Mouse (Mus musculus) kidney, adult 2 months (tissue): ENCODE results near the gene Gm11639.

Experiments used
- CTCF ChIP-seq: fragments of 200-500 bp; conservative IDR thresholded peaks from 2 replicates; pipeline ENCODE4 v1.5.1; 2011; ENCODE audit warnings: low read depth, mild to moderate bottlenecking, control low read depth, low read length, moderate library complexity, mixed read lengths; ENCODE audit not compliant: insufficient read depth, insufficient read length
- POLR2A ChIP-seq: fragments of 200-500 bp; IDR thresholded peaks from one replicate; pipeline ENCODE4 v1.6.1; 2011; ENCODE audit warnings: low read depth, low read length, control low read depth

GRCm38 (mm10) chr11:104645402-104645801, 40.1 kb upstream of the Gm11639 start:
- TF ChIP-seq CTCF = no peak
- no peak for TF ChIP-seq POLR2A
